Mouse (Mus musculus) small intestine, adult 2 months (tissue): ENCODE results near the gene Exoc3.

Source experiments
- CTCF ChIP-seq: fragments of 200-500 bp; IDR thresholded peaks from 2 replicates; pipeline ENCODE4 v1.5.1; 2012; ENCODE audit warnings: low read depth, mild to moderate bottlenecking, control low read depth, inconsistent platforms, low read length, moderate library complexity, mixed read lengths; ENCODE audit not compliant: insufficient replicate concordance, insufficient read length; ENCODE audit errors: extremely low read depth
- POLR2A ChIP-seq: fragments of 200-500 bp; IDR thresholded peaks from 2 replicates; pipeline ENCODE4 v1.6.1; 2012; ENCODE audit warnings: low read depth, mild to moderate bottlenecking, control low read depth, inconsistent platforms, low read length, moderate library complexity

DNA sequence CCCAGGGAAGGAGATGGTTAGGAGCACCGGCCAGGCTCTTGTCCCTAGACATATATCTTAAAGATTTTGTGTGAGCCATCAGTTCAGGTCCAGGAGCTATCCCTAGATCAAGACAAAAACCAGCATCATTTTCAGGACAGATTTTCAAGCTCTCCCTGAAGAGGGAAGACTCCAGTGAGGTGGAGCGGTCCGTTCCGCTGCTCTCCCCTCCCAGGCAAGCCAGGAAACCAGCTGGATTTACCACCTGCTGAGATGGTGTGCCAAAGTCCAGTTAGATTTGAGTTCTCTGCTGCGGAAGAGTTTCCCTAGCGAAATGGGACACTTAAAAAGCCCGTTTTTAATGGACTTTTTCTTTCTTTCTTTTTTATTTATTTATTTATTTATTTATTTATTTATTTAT is 81.0 kb downstream of the Exoc3 start:
- TF ChIP-seq POLR2A (no peak), CTCF (no peak)
